Mouse (Mus musculus) stomach, embryonic 14.5 days (tissue): ENCODE results near the gene 6820408C15Rik. TPM values are rescaled to one million over a fixed set of nuclear protein-coding genes. Genes with fewer than 3 reads are reported as not detected.

Source experiments
- ATAC-seq: fragments of 200-750 bp; cut with Nextera tagmentation; 2 replicates; pipeline ENCODE4 v1.8.0; 2017; ENCODE audit warnings: low read depth, moderate TSS enrichment; ENCODE audit not compliant: insufficient number of reproducible peaks, insufficient read depth, low FRiP score
- H3K27ac ChIP-seq: fragments of 300-500 bp; sonication (generic); 2 replicates; pipeline ENCODE4 v1.5.1; 2014; ENCODE audit warnings: mild to moderate bottlenecking, low read length, moderate library complexity, mixed read lengths
- H3K27me3 ChIP-seq: fragments of 300-500 bp; sonication (generic); 2 replicates; pipeline ENCODE4 v1.6.1; 2014; ENCODE audit warnings: low read length, control low read depth, mixed read lengths; ENCODE audit not compliant: control insufficient read depth, insufficient read depth
- H3K36me3 ChIP-seq: fragments of 300-500 bp; sonication (generic); 2 replicates; pipeline ENCODE4 v1.6.1; 2014; ENCODE audit warnings: mild to moderate bottlenecking, control low read depth, low read length, moderate library complexity, mixed read lengths; ENCODE audit not compliant: control insufficient read depth, insufficient read depth
- H3K4me1 ChIP-seq: fragments of 300-500 bp; sonication (generic); 2 replicates; pipeline ENCODE4 v1.6.1; 2014; ENCODE audit warnings: low read length, control low read depth, mixed read lengths; ENCODE audit not compliant: control insufficient read depth, insufficient read depth
- H3K4me2 ChIP-seq: fragments of 300-500 bp; sonication (generic); replicated peaks from 2 replicates; pipeline ENCODE4 v1.6.1; 2014; ENCODE audit warnings: low read depth, low read length, control low read depth
- H3K4me3 ChIP-seq: fragments of 300-500 bp; sonication (generic); 2 replicates; pipeline ENCODE4 v1.5.1; 2014; ENCODE audit warnings: low read depth, low read length, control low read depth
- H3K9ac ChIP-seq: fragments of 300-500 bp; sonication (generic); replicated peaks from 2 replicates; pipeline ENCODE4 v1.6.1; 2014; ENCODE audit warnings: low read depth, mild to moderate bottlenecking, control low read depth, low read length, moderate library complexity, mixed read lengths
- H3K9me3 ChIP-seq: fragments of 300-500 bp; sonication (generic); 2 replicates; pipeline ENCODE4 v1.6.1; 2016; ENCODE audit warnings: low read depth, low read length, control low read depth; ENCODE audit not compliant: control insufficient read depth
- WGBS: fragments of 180-500 bp; shearing (Covaris S2); extraction: QIAGEN DNeasy Blood & Tissue Kit; methylation state at CpG from one replicate; pipeline ENCODE4 v1.1.7; 2014; 5-methylcytosine and 5-hydroxymethylcytosine counted together
- polyA plus RNA-seq: library from polyadenylated mRNA; unstranded; fragments of >200 nt; fragmentation: Nextera tagmentation; extraction: Ambion mirVana; gene quantifications from 2 replicates; pipeline ENCODE4 v1.2.1, GENCODE M21; 2014

The 6820408C15Rik gene
- polyA plus RNA-seq, 1 experiment from 2014 or later = 0.33 TPM

DNA sequence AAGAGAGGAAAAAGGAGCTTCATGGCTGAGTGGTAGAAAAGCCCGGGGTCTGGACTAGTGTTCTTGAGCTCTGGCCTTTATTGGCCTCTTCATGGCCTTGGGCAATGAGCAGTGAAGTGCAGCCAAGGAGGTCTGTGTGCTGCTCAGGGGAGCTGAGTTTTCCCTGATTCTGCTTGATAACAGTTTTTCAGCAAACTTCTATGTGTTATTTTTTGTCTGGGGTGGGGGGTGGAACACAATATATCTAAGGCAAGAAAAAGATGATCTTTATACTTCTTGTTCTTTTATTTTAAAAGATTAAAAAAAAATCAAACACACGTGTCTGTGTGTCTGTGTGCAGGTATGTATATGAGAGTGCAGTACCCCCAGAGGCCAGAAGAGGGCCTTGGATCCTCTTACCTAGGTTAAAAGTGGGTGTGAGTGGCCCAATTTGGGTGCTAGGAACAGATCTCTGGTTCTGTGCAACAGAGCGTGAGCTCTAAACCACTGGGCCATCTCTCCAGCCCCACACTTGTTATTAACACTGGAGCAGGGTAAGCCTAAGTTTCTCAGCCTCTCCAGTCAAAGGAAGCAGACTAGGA is 49.3 kb downstream of the 6820408C15Rik start, which contains the start of gene Defb23:
Gene Defb23 (minus strand): TSS at position 51 of the 581 bp plus-strand sequence.
- H3K9me3 ChIP-seq = no peaks in the 10 kb centered on the region
- H3K27me3 ChIP-seq = no peaks in the 10 kb centered on the region
- no peak within 1 kb of the TSS for H3K4me3 ChIP-seq
- H3K27ac ChIP-seq = no peak within 1 kb of the TSS
- no peak for ATAC-seq
- H3K36me3 ChIP-seq = no peaks in the 10 kb centered on the region
- H3K4me2 ChIP-seq = no peak within 1 kb of the TSS
- H3K4me1 ChIP-seq = no peaks in the 10 kb centered on the region
- no peak within 1 kb of the TSS for H3K9ac ChIP-seq
- WGBS = 92% methylated on average over 3 of the region's 3 CpGs

DNA sequence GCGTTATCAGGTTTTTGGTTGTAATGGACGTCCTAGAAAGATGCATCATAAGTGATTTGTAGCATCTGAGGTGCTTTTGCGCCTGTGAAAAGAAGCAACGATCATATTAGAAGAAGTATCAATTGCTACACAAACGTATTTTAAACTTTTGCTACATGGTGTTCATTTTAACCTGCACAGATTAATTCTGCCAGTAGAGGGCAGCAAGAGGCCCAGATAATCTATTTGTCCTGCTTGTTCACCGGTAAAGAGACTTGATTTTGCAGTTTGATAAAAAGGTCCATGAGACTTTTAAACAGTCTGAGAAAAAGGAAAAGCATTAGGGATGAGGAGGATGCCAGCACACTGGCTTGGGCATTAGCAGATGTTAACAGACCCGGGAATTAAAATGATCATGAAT is 55.6 kb downstream of the 6820408C15Rik start:
- Histone ChIP-seq H3K9me3 (no peaks in the 10 kb centered on the region), H3K4me3 (no peak overlapping the region), H3K4me2 (no peak overlapping the region), H3K27me3 (no peaks in the 10 kb centered on the region), H3K27ac (no peak overlapping the region), H3K9ac (no peak overlapping the region), H3K4me1 (no peaks in the 10 kb centered on the region), H3K36me3 (no peaks in the 10 kb centered on the region)
- 29% methylated on average over 7 of the region's 7 CpGs for WGBS
- no peak for ATAC-seq

DNA sequence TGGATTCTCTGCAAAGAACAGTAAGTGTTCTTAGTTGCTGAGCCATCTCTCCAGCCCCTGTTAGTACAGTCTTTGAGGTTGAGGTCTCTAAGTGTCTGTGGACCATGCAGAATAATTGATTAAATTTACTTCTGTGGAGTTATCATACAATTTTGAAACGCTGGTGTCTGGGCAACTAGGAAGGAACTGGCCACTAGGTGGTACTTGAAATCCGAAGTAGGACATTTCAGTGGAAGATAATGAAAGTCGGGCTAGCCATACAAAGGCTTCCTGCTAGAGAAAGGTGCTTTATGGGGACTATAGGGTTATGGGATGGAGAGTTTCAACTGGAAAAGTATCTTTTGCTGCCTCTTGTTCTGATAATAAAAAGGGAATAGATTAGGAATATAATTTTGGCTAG is 57.0 kb downstream of the 6820408C15Rik start:
- ATAC-seq = no peak
- no peaks in the 10 kb centered on the region for H3K36me3 ChIP-seq
- no peaks in the 10 kb centered on the region for H3K9me3 ChIP-seq
- no peak overlapping the region for H3K4me2 ChIP-seq
- no peaks in the 10 kb centered on the region for H3K27me3 ChIP-seq
- no peak overlapping the region for H3K4me3 ChIP-seq
- H3K9ac ChIP-seq = no peak overlapping the region
- 31% methylated on average over 3 of the region's 3 CpGs for WGBS
- H3K4me1 ChIP-seq = no peaks in the 10 kb centered on the region
- H3K27ac ChIP-seq = no peak overlapping the region

- no peaks in the 10 kb centered on the region for H3K27me3 ChIP-seq
Measured at GRCm38 (mm10) chr2:152476763-152477162, 61.4 kb downstream of the 6820408C15Rik start, which contains the start of gene Defb20. Defb20 (plus strand) TSS chr2:152477063.

DNA sequence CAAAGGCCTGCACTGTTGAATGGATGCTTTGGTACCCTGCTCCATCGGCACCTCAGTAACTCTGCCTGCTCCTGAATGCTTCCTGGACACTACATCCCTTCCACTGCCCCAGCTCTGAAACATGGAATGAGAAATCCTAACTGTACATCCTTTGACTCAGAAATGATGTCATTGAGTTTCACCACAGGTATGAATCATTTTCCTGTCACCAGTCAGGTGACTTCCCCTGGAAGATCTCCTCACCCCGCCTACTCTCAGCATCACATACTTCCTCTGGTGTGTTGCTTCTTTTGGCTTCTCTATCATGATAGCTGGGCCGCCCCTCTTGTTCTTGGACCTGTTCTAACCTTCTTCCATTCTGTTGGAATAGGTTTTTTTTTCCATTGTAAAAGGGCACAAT is 65.5 kb downstream of the 6820408C15Rik start:
- Histone ChIP-seq H3K36me3 (no peaks in the 10 kb centered on the region), H3K4me2 (no peak overlapping the region), H3K9ac (no peak overlapping the region), H3K9me3 (no peaks in the 10 kb centered on the region), H3K4me1 (no peaks in the 10 kb centered on the region), H3K4me3 (no peak overlapping the region), H3K27ac (no peak overlapping the region), H3K27me3 (no peaks in the 10 kb centered on the region)
- ATAC-seq = no peak
- WGBS = 90% methylated on average over 3 of the region's 3 CpGs

More at GRCm38 (mm10) chr2:152476763-152477162, 61.4 kb downstream of the 6820408C15Rik start, which contains the start of gene Defb20:
- Histone ChIP-seq H3K9ac (no peak within 1 kb of the TSS), H3K4me2 (no peak within 1 kb of the TSS), H3K36me3 (no peaks in the 10 kb centered on the region), H3K4me1 (no peaks in the 10 kb centered on the region), H3K9me3 (no peaks in the 10 kb centered on the region), H3K4me3 (no peak within 1 kb of the TSS), H3K27ac (no peak within 1 kb of the TSS)
- 66% methylated on average over 2 of the region's 2 CpGs for WGBS
- no peak for ATAC-seq

- Histone ChIP-seq H3K27me3 (no peaks in the 10 kb centered on the region), H3K36me3 (no peaks in the 10 kb centered on the region), H3K4me1 (no peaks in the 10 kb centered on the region), H3K4me3 (no peak overlapping the region), H3K27ac (no peak overlapping the region), H3K9me3 (no peaks in the 10 kb centered on the region), H3K9ac (no peak overlapping the region), H3K4me2 (no peak overlapping the region)
- 91% methylated on average over 7 of the region's 7 CpGs for WGBS
- no peak for ATAC-seq
Measured at GRCm38 (mm10) chr2:152481726-152482125, 66.3 kb downstream of the 6820408C15Rik start.

DNA sequence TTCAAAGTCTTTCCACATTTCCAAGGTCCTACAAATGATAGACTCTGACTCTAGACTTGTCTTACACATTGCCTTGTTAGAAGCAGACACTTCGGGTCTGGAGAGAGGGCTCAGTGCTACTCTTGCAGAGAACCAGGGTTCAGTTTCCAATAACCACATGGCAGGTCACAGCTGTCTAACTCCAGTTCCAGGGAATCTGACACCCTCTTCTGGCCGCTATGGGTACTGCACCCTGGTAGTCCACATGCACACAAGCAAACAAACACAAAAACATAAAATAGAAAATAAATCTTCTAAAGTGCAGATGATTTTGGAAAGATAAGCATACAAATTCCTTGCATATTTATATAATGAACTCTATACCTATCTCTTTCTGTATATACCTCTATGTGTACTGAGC is 71.6 kb downstream of the 6820408C15Rik start:
- no peak overlapping the region for H3K9ac ChIP-seq
- no peak overlapping the region for H3K4me3 ChIP-seq
- H3K27me3 ChIP-seq = no peaks in the 10 kb centered on the region
- H3K36me3 ChIP-seq = no peaks in the 10 kb centered on the region
- no peak overlapping the region for H3K27ac ChIP-seq
- H3K4me1 ChIP-seq = no peaks in the 10 kb centered on the region
- WGBS = 67% methylated on average over 2 of the region's 2 CpGs
- H3K9me3 ChIP-seq = no peaks in the 10 kb centered on the region
- no peak for ATAC-seq
- H3K4me2 ChIP-seq = no peak overlapping the region

DNA sequence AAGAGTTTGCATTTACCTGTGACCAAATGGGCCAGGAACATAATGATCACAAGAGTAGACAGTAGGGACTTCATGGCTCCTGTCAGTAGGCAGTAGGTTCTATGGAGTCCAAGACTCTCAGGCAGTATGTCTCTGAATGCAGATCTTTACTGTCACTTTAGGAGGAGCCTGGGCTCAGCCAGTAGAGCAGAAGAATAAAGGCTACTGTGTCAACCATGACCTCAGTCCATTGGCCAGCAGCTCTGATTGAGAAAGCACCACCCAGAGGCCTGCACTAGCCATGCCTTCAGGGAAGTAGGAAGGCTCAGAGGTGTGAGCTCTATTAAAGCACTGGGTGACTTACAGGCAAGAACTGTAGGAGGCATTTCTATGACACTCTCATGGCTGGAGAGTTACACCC is 74.7 kb downstream of the 6820408C15Rik start, which contains the start of gene Defb22:
Gene Defb22 (minus strand): TSS at position 101 of the 400 bp plus-strand sequence.
- Histone ChIP-seq H3K4me1 (no peaks in the 10 kb centered on the region), H3K36me3 (no peaks in the 10 kb centered on the region), H3K27me3 (no peaks in the 10 kb centered on the region), H3K4me3 (no peak within 1 kb of the TSS), H3K9ac (no peak within 1 kb of the TSS), H3K9me3 (no peaks in the 10 kb centered on the region), H3K27ac (no peak within 1 kb of the TSS), H3K4me2 (no peak within 1 kb of the TSS)
- ATAC-seq = no peak

DNA sequence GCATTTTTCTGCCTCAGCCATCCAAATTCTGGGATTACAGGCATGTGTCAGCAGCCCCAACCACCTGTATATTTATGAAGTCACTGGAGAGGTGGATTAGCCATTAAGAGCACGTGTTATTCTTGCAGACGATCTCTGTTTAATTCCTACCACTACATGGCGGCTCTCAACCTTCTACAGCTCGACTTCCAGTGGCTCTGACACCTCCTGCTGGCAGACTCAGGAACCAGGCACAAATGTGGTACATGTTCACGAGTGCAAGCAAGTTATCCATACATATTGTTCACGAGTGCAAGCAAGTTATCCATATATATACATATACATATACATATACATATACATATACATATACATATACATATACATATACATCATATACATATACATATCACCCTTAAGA is 77.8 kb downstream of the 6820408C15Rik start:
- Histone ChIP-seq H3K4me1 (no peaks in the 10 kb centered on the region), H3K4me2 (no peak overlapping the region), H3K9me3 (no peaks in the 10 kb centered on the region), H3K27ac (no peak overlapping the region), H3K36me3 (no peaks in the 10 kb centered on the region), H3K9ac (no peak overlapping the region), H3K27me3 (no peaks in the 10 kb centered on the region), H3K4me3 (no peak overlapping the region)
- no peak for ATAC-seq
- WGBS = 69% methylated on average over 6 of the region's 6 CpGs
